Mouse (Mus musculus): ENCODE data around the gene Ano1. TPM values are rescaled to one million over a fixed set of nuclear protein-coding genes. Genes with fewer than 3 reads are reported as not detected.

Gene Ano1
- polyA plus RNA-seq, 1 experiment, result 7.4 TPM

- 93% methylated on average over 2 of the region's 2 CpGs for WGBS
- Histone ChIP-seq H3K27me3 (ENCODE audit: control insufficient read depth, insufficient read depth, low read length) (no peaks in the 10 kb centered on the region), H3K4me1 (ENCODE audit: control insufficient read depth, insufficient read depth, insufficient read length) (no peaks in the 10 kb centered on the region), H3K4me3 (ENCODE audit: extremely low read depth, insufficient read depth, insufficient read length) (no peak overlapping the region), H3K36me3 (ENCODE audit: control insufficient read depth, insufficient read depth, low read length) (no peaks in the 10 kb centered on the region), H3K27ac (ENCODE audit: insufficient read depth, low read length) (no peak overlapping the region)
- TF ChIP-seq POLR2A (IDR thresholded peaks at IDR 0.05; ENCODE audit: low read depth, low read length), result no peak
- TF ChIP-seq CTCF (IDR thresholded peaks at IDR 0.05; ENCODE audit: extremely low read depth, insufficient read depth, insufficient read length, insufficient replicate concordance), result no peak
- no peak for DNase-seq (ENCODE audit: low read depth in 1 of 2, low spot score in 2 of 2)
Observed at GRCm38 (mm10) chr7:144759455-144759854, 7.7 kb upstream of the Ano1 start.

- Histone ChIP-seq H3K36me3 (ENCODE audit: control insufficient read depth, insufficient read depth, low read length) (no peaks in the 10 kb centered on the region), H3K27me3 (ENCODE audit: control insufficient read depth, insufficient read depth, low read length) (no peaks in the 10 kb centered on the region), H3K4me3 (ENCODE audit: extremely low read depth, insufficient read depth, insufficient read length) (no peak overlapping the region), H3K27ac (ENCODE audit: insufficient read depth, low read length) (no peak overlapping the region), H3K4me1 (ENCODE audit: control insufficient read depth, insufficient read depth, insufficient read length) (no peaks in the 10 kb centered on the region)
- no peak for TF ChIP-seq POLR2A (IDR thresholded peaks at IDR 0.05; ENCODE audit: low read depth, low read length)
- TF ChIP-seq CTCF (IDR thresholded peaks at IDR 0.05; ENCODE audit: extremely low read depth, insufficient read depth, insufficient read length, insufficient replicate concordance), result no peak
- WGBS, result 89% methylated on average over 11 of the region's 11 CpGs
- DNase-seq (ENCODE audit: low read depth in 1 of 2, low spot score in 2 of 2), result no peak
Observed at GRCm38 (mm10) chr7:144755511-144756378, 4.0 kb upstream of the Ano1 start.

- 93% methylated on average over 2 of the region's 2 CpGs for WGBS
- TF ChIP-seq CTCF (IDR thresholded peaks at IDR 0.05; ENCODE audit: extremely low read depth, insufficient read depth, insufficient read length, insufficient replicate concordance) (no peak), POLR2A (IDR thresholded peaks at IDR 0.05; ENCODE audit: low read depth, low read length) (no peak)
- Histone ChIP-seq H3K36me3 (ENCODE audit: control insufficient read depth, insufficient read depth, low read length) (no peaks in the 10 kb centered on the region), H3K27me3 (ENCODE audit: control insufficient read depth, insufficient read depth, low read length) (no peaks in the 10 kb centered on the region), H3K27ac (ENCODE audit: insufficient read depth, low read length) (no peak overlapping the region; the same call in 1 of the 2 replicates), H3K4me1 (ENCODE audit: control insufficient read depth, insufficient read depth, insufficient read length) (no peaks in the 10 kb centered on the region), H3K4me3 (ENCODE audit: extremely low read depth, insufficient read depth, insufficient read length) (no peak overlapping the region)
- no peak for DNase-seq (ENCODE audit: low read depth in 1 of 2, low spot score in 2 of 2)
Observed at GRCm38 (mm10) chr7:144754722-144755121, 2.9 kb upstream of the Ano1 start.

GRCm38 (mm10) chr7:144753657-144754031 lies 1.9 kb upstream of the Ano1 start:
- no peak for DNase-seq (ENCODE audit: low read depth in 1 of 2, low spot score in 2 of 2)
- WGBS, result 93% methylated on average over 9 of the region's 9 CpGs
- H3K4me3 ChIP-seq (ENCODE audit: extremely low read depth, insufficient read depth, insufficient read length), result no peak overlapping the region
- H3K4me1 ChIP-seq (ENCODE audit: control insufficient read depth, insufficient read depth, insufficient read length), result no peaks in the 10 kb centered on the region
- H3K27me3 ChIP-seq (ENCODE audit: control insufficient read depth, insufficient read depth, low read length), result no peaks in the 10 kb centered on the region
- TF ChIP-seq POLR2A (IDR thresholded peaks at IDR 0.05; ENCODE audit: low read depth, low read length), result no peak
- TF ChIP-seq CTCF (IDR thresholded peaks at IDR 0.05; ENCODE audit: extremely low read depth, insufficient read depth, insufficient read length, insufficient replicate concordance), result no peak
- no peaks in the 10 kb centered on the region for H3K36me3 ChIP-seq (ENCODE audit: control insufficient read depth, insufficient read depth, low read length)
- no peak overlapping the region for H3K27ac ChIP-seq (ENCODE audit: insufficient read depth, low read length)

- WGBS, result 88% methylated on average over 14 of the region's 14 CpGs
- no peaks in the 10 kb centered on the region for H3K27me3 ChIP-seq (ENCODE audit: control insufficient read depth, insufficient read depth, low read length)
- H3K4me3 ChIP-seq (ENCODE audit: extremely low read depth, insufficient read depth, insufficient read length), result no peak overlapping the region
- TF ChIP-seq POLR2A (IDR thresholded peaks at IDR 0.05; ENCODE audit: low read depth, low read length) (no peak), CTCF (IDR thresholded peaks at IDR 0.05; ENCODE audit: extremely low read depth, insufficient read depth, insufficient read length, insufficient replicate concordance) (no peak)
- H3K4me1 ChIP-seq (ENCODE audit: control insufficient read depth, insufficient read depth, insufficient read length), result no peaks in the 10 kb centered on the region
- no peaks in the 10 kb centered on the region for H3K36me3 ChIP-seq (ENCODE audit: control insufficient read depth, insufficient read depth, low read length)
- no peak overlapping the region for H3K27ac ChIP-seq (ENCODE audit: insufficient read depth, low read length)
- no peak for DNase-seq (ENCODE audit: low read depth in 1 of 2, low spot score in 2 of 2)
Observed at GRCm38 (mm10) chr7:144752919-144753656, 1.3 kb upstream of the Ano1 start.

- Histone ChIP-seq H3K36me3 (ENCODE audit: control insufficient read depth, insufficient read depth, low read length) (no peaks in the 10 kb centered on the region), H3K4me3 (ENCODE audit: extremely low read depth, insufficient read depth, insufficient read length) (no peak overlapping the region), H3K27me3 (ENCODE audit: control insufficient read depth, insufficient read depth, low read length) (no peaks in the 10 kb centered on the region), H3K4me1 (ENCODE audit: control insufficient read depth, insufficient read depth, insufficient read length) (no peaks in the 10 kb centered on the region), H3K27ac (ENCODE audit: insufficient read depth, low read length) (no peak overlapping the region)
- 71% methylated on average over 2 of the region's 2 CpGs for WGBS
- no peak for DNase-seq (ENCODE audit: low read depth in 1 of 2, low spot score in 2 of 2)
- TF ChIP-seq POLR2A (IDR thresholded peaks at IDR 0.05; ENCODE audit: low read depth, low read length) (no peak), CTCF (IDR thresholded peaks at IDR 0.05; ENCODE audit: extremely low read depth, insufficient read depth, insufficient read length, insufficient replicate concordance) (no peak)
Observed at GRCm38 (mm10) chr7:144747756-144748155, 4.0 kb downstream of the Ano1 start.

All from spleen, adult 2 months (tissue).